Mouse (Mus musculus) CH12.LX (cell line): ENCODE results near the gene Hdac11.

Experiments
- CHD2 ChIP-seq: IDR thresholded peaks from 2 replicates; pipeline ENCODE4 v1.6.1; 2011; ENCODE audit warnings: low read length, improper control_type of control experiment
- CTCF ChIP-seq, 2 experiments: IDR thresholded peaks in 1 of 2; conservative IDR thresholded peaks in 1 of 2; 2 replicates each; pipeline ENCODE4 v1.5.1; 2011 to 2012; ENCODE audit warnings: low read depth in 2 of 2, low read length in 2 of 2, improper control_type of control experiment in 1 of 2, inconsistent platforms in 1 of 2, mild to moderate bottlenecking in 1 of 2, moderate library complexity in 1 of 2
- E2F4 ChIP-seq: IDR thresholded peaks from 2 replicates; pipeline ENCODE4 v1.6.1; 2011; ENCODE audit warnings: low read depth, low read length, improper control_type of control experiment; ENCODE audit not compliant: insufficient replicate concordance
- ELF1 ChIP-seq: IDR thresholded peaks from 2 replicates; pipeline ENCODE4 v1.6.1; 2014; ENCODE audit warnings: low read depth, mild to moderate bottlenecking, inconsistent platforms, low read length, improper control_type of control experiment
- MAFK ChIP-seq: IDR thresholded peaks from 2 replicates; pipeline ENCODE4 v1.6.1; 2011; ENCODE audit warnings: low read length, improper control_type of control experiment; ENCODE audit not compliant: insufficient replicate concordance
- MAZ ChIP-seq: IDR thresholded peaks from 2 replicates; pipeline ENCODE4 v1.6.1; 2012; ENCODE audit warnings: low read depth, mild to moderate bottlenecking, inconsistent platforms, low read length, improper control_type of control experiment, moderate library complexity
- NRF1 ChIP-seq: IDR thresholded peaks from 2 replicates; pipeline ENCODE4 v1.6.1; 2014; ENCODE audit warnings: low read depth, mild to moderate bottlenecking, inconsistent platforms, low read length, improper control_type of control experiment, moderate library complexity
- POLR2A ChIP-seq: IDR thresholded peaks from 2 replicates; pipeline ENCODE4 v1.6.1; 2011; ENCODE audit warnings: low read depth, mild to moderate bottlenecking, improper control_type of control experiment, low read length
- RCOR1 ChIP-seq: conservative IDR thresholded peaks from 2 replicates; pipeline ENCODE4 v1.6.1; 2012; ENCODE audit warnings: low read depth, mild to moderate bottlenecking, inconsistent platforms, low read length, improper control_type of control experiment
- TBP ChIP-seq: conservative IDR thresholded peaks from 2 replicates; pipeline ENCODE4 v1.6.1; 2011; ENCODE audit warnings: low read depth, low read length, improper control_type of control experiment
- USF1 ChIP-seq: IDR thresholded peaks from 2 replicates; pipeline ENCODE4 v1.6.1; 2014; ENCODE audit warnings: low read depth, mild to moderate bottlenecking, inconsistent platforms, low read length, improper control_type of control experiment

- TF ChIP-seq TBP (no peak), CTCF (conservative IDR thresholded peaks at IDR 0.05 in 1 of 2, IDR thresholded peaks at IDR 0.05 in 1 of 2; ENCODE audit: low read depth in 2 of 2, low read length in 2 of 2) (no peak), MAZ (no peak), MAFK (no peak), POLR2A (no peak), RCOR1 (no peak), ELF1 (no peak), NRF1 (no peak), CHD2 (no peak), E2F4 (no peak), USF1 (no peak)
These were observed 53.3 kb downstream of the Hdac11 start for GRCm38 (mm10) chr6:91209780-91210179.
